Mouse (Mus musculus) erythroid progenitor cell, adult 5-6 weeks (primary cell): ENCODE results near the gene Adprm. TPM values are rescaled to one million over a fixed set of nuclear protein-coding genes. Genes with fewer than 3 reads are reported as not detected.
A peak's percentile ranks its signal among the peaks of the same experiment; 100 is the strongest.
"Not testable (repeated sequence)": the region's sequence is repeated elsewhere in the genome, so short reads cannot be mapped to it uniquely, and the experiment has no call there.

Experiments
- ATAC-seq: replicated peaks from 2 replicates; pipeline ENCODE4 v1.8.0; 2016; ENCODE audit warnings: moderate number of reproducible peaks, mild to moderate bottlenecking, moderate TSS enrichment, inconsistent platforms; ENCODE audit not compliant: poor library complexity, low FRiP score, severe bottlenecking
- total RNA-seq, 2 experiments: library from RNA; stranded (forward) in 1 of 2; stranded (reverse) in 1 of 2; fragments of 150-400 nt in 1 of 2; fragments of 186-747, 209-891 nt in 1 of 2; gene quantifications; 2 replicates each; pipeline versions ENCODE4 v1.2.3 to v1.2.4; 2015 to 2017; ENCODE audit warnings: low replicate concordance in 2 of 2

Adprm gene
- total RNA-seq, 2 experiments from 2014 or later = 8.5 to 34.8 TPM

- no peak for ATAC-seq
Measured at GRCm38 (mm10) chr11:67030904-67031602, 21.3 kb downstream of the Adprm start.

GRCm38 (mm10) chr11:67024867-67025477, 27.4 kb downstream of the Adprm start, which contains the start of gene Tmem220:
TSS of gene Tmem220 (plus strand) at chr11:67025154.
- ATAC-seq = peak; percentile 98

- no peak for ATAC-seq
Measured at GRCm38 (mm10) chr11:67023802-67024340, 28.5 kb downstream of the Adprm start.

- not testable (repeated sequence) for ATAC-seq
Measured at GRCm38 (mm10) chr11:67023191-67023590, 29.2 kb downstream of the Adprm start.

- no peak for ATAC-seq
Measured at GRCm38 (mm10) chr11:67022354-67023115, 29.9 kb downstream of the Adprm start.

GRCm38 (mm10) chr11:67020948-67021347, 31.4 kb downstream of the Adprm start:
- ATAC-seq = no peak

GRCm38 (mm10) chr11:67019711-67020475, 32.5 kb downstream of the Adprm start:
- ATAC-seq = no peak

- ATAC-seq = no peak
Measured at GRCm38 (mm10) chr11:67017801-67018591, 34.4 kb downstream of the Adprm start.

GRCm38 (mm10) chr11:67011635-67012034, 40.8 kb downstream of the Adprm start:
- no peak for ATAC-seq

- no peak for ATAC-seq
Measured at GRCm38 (mm10) chr11:67010430-67010829, 42.0 kb downstream of the Adprm start.

- no peak for ATAC-seq
Measured at GRCm38 (mm10) chr11:67008528-67008927, 43.9 kb downstream of the Adprm start.

GRCm38 (mm10) chr11:67007961-67008360, 44.4 kb downstream of the Adprm start:
- no peak for ATAC-seq

- no peak for ATAC-seq
Measured at GRCm38 (mm10) chr11:67002911-67003310, 49.5 kb downstream of the Adprm start.

- ATAC-seq = no peak
Measured at GRCm38 (mm10) chr11:67001717-67002116, 50.7 kb downstream of the Adprm start.

GRCm38 (mm10) chr11:67000671-67001070, 51.7 kb downstream of the Adprm start:
- ATAC-seq = no peak

GRCm38 (mm10) chr11:66998467-66999403, 53.7 kb downstream of the Adprm start:
- no peak for ATAC-seq

- ATAC-seq = no peak
Measured at GRCm38 (mm10) chr11:66996446-66996845, 55.9 kb downstream of the Adprm start.

GRCm38 (mm10) chr11:66993674-66994073, 58.7 kb downstream of the Adprm start:
- no peak for ATAC-seq
